Mouse (Mus musculus) MEL (cell line): ENCODE results near the gene Kifc5b. TPM values are rescaled to one million over a fixed set of nuclear protein-coding genes. Genes with fewer than 3 reads are reported as not detected.

Experiments
- DNase-seq: peaks from one replicate; pipeline ENCODE4 v3.0.0; 2011; ENCODE audit warnings: low read depth, low spot score
- H3K27ac ChIP-seq: 2 replicates; pipeline ENCODE4 v1.5.1; 2012; ENCODE audit warnings: low read depth, mild to moderate bottlenecking, control low read depth, low read length, moderate library complexity; ENCODE audit not compliant: control insufficient read depth
- H3K27me3 ChIP-seq, 2 experiments: fragments of 150-350 bp in 1 of 2; sonication (generic) in 1 of 2; 2 replicates each; pipeline ENCODE4 v1.6.1; 2012; ENCODE audit warnings: low read length in 2 of 2, mild to moderate bottlenecking in 2 of 2, improper control_type of control experiment in 1 of 2, moderate library complexity in 1 of 2; ENCODE audit not compliant: insufficient read depth in 2 of 2, control insufficient read depth in 1 of 2
- H3K36me3 ChIP-seq, 2 experiments: 2 replicates each; pipeline ENCODE4 v1.6.1; 2012 to 2014; ENCODE audit warnings: low read length in 2 of 2, improper control_type of control experiment in 1 of 2, inconsistent platforms in 1 of 2, mild to moderate bottlenecking in 1 of 2; ENCODE audit not compliant: insufficient read depth in 2 of 2, control insufficient read depth in 1 of 2
- H3K4me1 ChIP-seq, 2 experiments: fragments of 150-350 bp in 1 of 2; sonication (generic) in 1 of 2; 2 replicates each; pipeline ENCODE4 v1.6.1; 2012; ENCODE audit warnings: low read length in 2 of 2, improper control_type of control experiment in 1 of 2, mild to moderate bottlenecking in 1 of 2; ENCODE audit not compliant: insufficient read depth in 2 of 2, control insufficient read depth in 1 of 2
- H3K4me3 ChIP-seq, 2 experiments: fragments of 150-350 bp in 1 of 2; sonication (generic) in 1 of 2; 2 replicates each; pipeline ENCODE4 v1.5.1; 2012; ENCODE audit warnings: low read depth in 2 of 2, low read length in 2 of 2, mild to moderate bottlenecking in 2 of 2, moderate library complexity in 2 of 2, control low read depth in 1 of 2, improper control_type of control experiment in 1 of 2; ENCODE audit not compliant: control insufficient read depth in 1 of 2, insufficient read depth in 1 of 2
- H3K79me2 ChIP-seq: 2 replicates; pipeline ENCODE4 v1.6.1; 2012; ENCODE audit warnings: mild to moderate bottlenecking, low read length, moderate library complexity; ENCODE audit not compliant: control insufficient read depth, poor library complexity, insufficient read depth
- H3K9ac ChIP-seq: 2 replicates; pipeline ENCODE4 v1.6.1; 2012; ENCODE audit warnings: low read depth, mild to moderate bottlenecking, control low read depth, low read length, moderate library complexity; ENCODE audit not compliant: control insufficient read depth, poor library complexity, severe bottlenecking
- H3K9me3 ChIP-seq: fragments of 150-350 bp; sonication (generic); replicated peaks from 2 replicates; pipeline ENCODE4 v1.6.1; 2012; ENCODE audit warnings: mild to moderate bottlenecking, low read length, improper control_type of control experiment, moderate library complexity; ENCODE audit not compliant: insufficient read depth
- BHLHE40 ChIP-seq: IDR thresholded peaks from 2 replicates; pipeline ENCODE4 v1.6.1; 2012; ENCODE audit warnings: low read depth, mild to moderate bottlenecking, inconsistent platforms, low read length, improper control_type of control experiment, borderline replicate concordance
- ELF1 ChIP-seq: IDR thresholded peaks from 2 replicates; pipeline ENCODE4 v1.6.1; 2014; ENCODE audit warnings: low read depth, mild to moderate bottlenecking, inconsistent platforms, low read length, improper control_type of control experiment, moderate library complexity
- ETS1 ChIP-seq: IDR thresholded peaks from 2 replicates; pipeline ENCODE4 v1.6.1; 2012; ENCODE audit warnings: low read depth, mild to moderate bottlenecking, inconsistent platforms, low read length, improper control_type of control experiment, moderate library complexity
- GATA1 ChIP-seq: IDR thresholded peaks from 2 replicates; pipeline ENCODE4 v1.6.1; 2011; ENCODE audit warnings: low read depth, low read length, improper control_type of control experiment
- HCFC1 ChIP-seq: IDR thresholded peaks from 2 replicates; pipeline ENCODE4 v1.6.1; 2012; ENCODE audit warnings: low read depth, mild to moderate bottlenecking, inconsistent platforms, low read length, improper control_type of control experiment, moderate library complexity
- JUND ChIP-seq: IDR thresholded peaks from 2 replicates; pipeline ENCODE4 v1.6.1; 2011; ENCODE audit warnings: low read depth, mild to moderate bottlenecking, improper control_type of control experiment, low read length
- KAT2A ChIP-seq: conservative IDR thresholded peaks from 2 replicates; pipeline ENCODE4 v1.6.1; 2012; ENCODE audit warnings: low read depth, low read length, improper control_type of control experiment, inconsistent platforms
- MAX ChIP-seq: IDR thresholded peaks from 2 replicates; pipeline ENCODE4 v1.6.1; 2011; ENCODE audit warnings: low read length, improper control_type of control experiment
- MEF2A ChIP-seq: IDR thresholded peaks from 2 replicates; pipeline ENCODE4 v1.6.1; 2014; ENCODE audit warnings: low read depth, mild to moderate bottlenecking, inconsistent platforms, low read length, improper control_type of control experiment; ENCODE audit not compliant: poor library complexity, insufficient replicate concordance, severe bottlenecking; ENCODE audit errors: extremely low read depth
- MXI1 ChIP-seq: IDR thresholded peaks from 2 replicates; pipeline ENCODE4 v1.6.1; 2011; ENCODE audit warnings: mild to moderate bottlenecking, low read depth, low read length, improper control_type of control experiment
- MYB ChIP-seq: IDR thresholded peaks from 2 replicates; pipeline ENCODE4 v1.6.1; 2011; ENCODE audit warnings: mild to moderate bottlenecking, low read depth, low read length, improper control_type of control experiment
- NRF1 ChIP-seq: IDR thresholded peaks from 2 replicates; pipeline ENCODE4 v1.6.1; 2014; ENCODE audit warnings: low read depth, mild to moderate bottlenecking, inconsistent platforms, low read length, improper control_type of control experiment, moderate library complexity; ENCODE audit not compliant: poor library complexity, insufficient read depth, severe bottlenecking
- SMC3 ChIP-seq: IDR thresholded peaks from 2 replicates; pipeline ENCODE4 v1.6.1; 2011; ENCODE audit warnings: low read depth, low read length, improper control_type of control experiment
- TBP ChIP-seq: IDR thresholded peaks from 2 replicates; pipeline ENCODE4 v1.8.0; 2011; ENCODE audit warnings: low read depth, low read length, improper control_type of control experiment
- TCF12 ChIP-seq: IDR thresholded peaks from 2 replicates; pipeline ENCODE4 v1.6.1; 2014; ENCODE audit warnings: low read depth, mild to moderate bottlenecking, inconsistent platforms, low read length, improper control_type of control experiment, moderate library complexity
- polyA plus RNA-seq, 2 experiments: library from polyadenylated mRNA; stranded (reverse) in 1 of 2; unstranded in 1 of 2; fragments of >175 nt in 1 of 2; fragments of >200 nt in 1 of 2; gene quantifications; 2 replicates each; pipeline versions ENCODE4 v1.2.1 to v1.2.4; 2012; ENCODE audit warnings: low replicate concordance in 2 of 2, low read depth in 1 of 2; ENCODE audit not compliant: insufficient read length in 2 of 2, insufficient read depth in 1 of 2, missing spikeins in 1 of 2
- total RNA-seq: library from RNA; depleted of rRNA; stranded (reverse); fragments of 300-350 nt; gene quantifications from 2 replicates; pipeline ENCODE4 v1.2.3, GENCODE M21; 2012

Gene Kifc5b
- total and polyA plus RNA-seq, 3 experiments = 10.6 to 111 (median 45.4) TPM

GRCm38 (mm10) chr17:26951952-26952877 lies 35.3 kb downstream of the Kifc5b start:
- H3K9ac ChIP-seq = no peak overlapping the region
- peaks cover 0 to 18% of the 10 kb centered on the region in 2 experiments; a peak in 2 of 4 replicates for H3K36me3 ChIP-seq
- H3K4me3 ChIP-seq = no peak overlapping the region
- TF ChIP-seq ELF1 (no peak), NRF1 (no peak), JUND (no peak), MAX (no peak), GATA1 (no peak), MXI1 (no peak), SMC3 (no peak), BHLHE40 (no peak), MYB (no peak)
- no peak overlapping the region for H3K27ac ChIP-seq
- H3K27me3 ChIP-seq = no peaks in the 10 kb centered on the region
- peaks cover 2% of the 10 kb centered on the region for H3K79me2 ChIP-seq
- H3K4me1 ChIP-seq = peaks cover 5 to 33% of the 10 kb centered on the region in 2 experiments; a peak in 3 of 4 replicates
- DNase-seq = no peak
- no peaks in the 10 kb centered on the region for H3K9me3 ChIP-seq

GRCm38 (mm10) chr17:26953201-26953600 lies 36.3 kb downstream of the Kifc5b start:
- Histone ChIP-seq H3K36me3 (peaks cover 0 to 24% of the 10 kb centered on the region in 2 experiments; a peak in 2 of 4 replicates), H3K9me3 (no peaks in the 10 kb centered on the region), H3K27me3 (no peaks in the 10 kb centered on the region), H3K4me1 (peaks cover 7 to 41% of the 10 kb centered on the region in 2 experiments; a peak in 3 of 4 replicates), H3K4me3 (no peak overlapping the region), H3K9ac (no peak overlapping the region), H3K27ac (no peak overlapping the region), H3K79me2 (peaks cover 4% of the 10 kb centered on the region)
- TF ChIP-seq HCFC1 (no peak), ETS1 (no peak), MAX (no peak), MYB (no peak), KAT2A (no peak), GATA1 (no peak), MEF2A (no peak), TCF12 (no peak), TBP (no peak)
- DNase-seq = no peak
